Mouse (Mus musculus): Measurements from ENCODE around the gene Inpp4b.

DNA sequence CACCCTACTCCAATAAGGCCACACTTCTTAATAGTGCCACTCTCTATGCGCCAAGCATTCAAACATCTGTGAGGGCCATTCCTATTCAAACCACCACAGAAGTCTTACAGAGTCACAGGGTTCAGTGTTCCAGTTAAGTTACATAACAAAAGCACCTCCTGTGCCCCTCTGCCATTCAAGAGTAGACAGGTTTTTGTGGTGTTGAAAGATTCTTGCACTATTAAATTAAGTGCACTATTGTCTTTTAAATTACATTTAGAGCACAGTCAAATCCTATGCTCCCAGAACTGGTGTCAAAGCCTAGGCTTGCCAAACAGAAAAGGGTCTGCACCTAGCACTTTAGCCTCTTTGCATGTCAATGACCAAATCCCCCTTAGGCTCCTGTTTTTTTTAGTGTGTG, 550.9 kb downstream of the Inpp4b start:
- TF ChIP-seq CTCF (IDR thresholded peaks at IDR 0.05; ENCODE audit: low read depth) (no peak), EP300 (IDR thresholded peaks at IDR 0.05; ENCODE audit: low read depth) (no peak)
